Mouse (Mus musculus) common myeloid progenitor, adult 5-6 weeks (primary cell): ENCODE measurements around the gene Agbl5. TPM values are rescaled to one million over a fixed set of nuclear protein-coding genes. Genes with fewer than 3 reads are reported as not detected.

ENCODE experiments used
- ATAC-seq: replicated peaks from 2 replicates; pipeline ENCODE4 v1.8.0; 2016; ENCODE audit warnings: low read depth, mild to moderate bottlenecking, moderate TSS enrichment, inconsistent platforms; ENCODE audit not compliant: poor library complexity, severe bottlenecking
- total RNA-seq: library from RNA; stranded (forward); fragments of 200-1000, 187-1606 nt; gene quantifications from 2 replicates; pipeline ENCODE4 v1.2.3, GENCODE M21; 2017

Gene Agbl5
- total RNA-seq, 1 experiment from 2014 or later = 16.1 TPM

- ATAC-seq = no peak
Measured at GRCm38 (mm10) chr5:30886731-30887130, 1.8 kb upstream of the Agbl5 start.

GRCm38 (mm10) chr5:30887331-30887761 lies 1.1 kb upstream of the Agbl5 start:
- peak; percentile 73 for ATAC-seq

- ATAC-seq = peak; percentile 60
Measured at GRCm38 (mm10) chr5:30887858-30888336, 597 bp upstream of the Agbl5 start.

GRCm38 (mm10) chr5:30889088-30889754 lies 727 bp downstream of the Agbl5 start:
- ATAC-seq = no peak

- no peak for ATAC-seq
Measured at GRCm38 (mm10) chr5:30890375-30890774, 1.9 kb downstream of the Agbl5 start.

GRCm38 (mm10) chr5:30901860-30902259 lies 13.4 kb downstream of the Agbl5 start:
- no peak for ATAC-seq

GRCm38 (mm10) chr5:30907413-30908059 lies 19.0 kb downstream of the Agbl5 start, which contains the start of gene Ost4:
Gene Ost4 (minus strand): TSS chr5:30907788.
- ATAC-seq = peak; percentile 93

- ATAC-seq = no peak
Measured at GRCm38 (mm10) chr5:30908426-30909299, 20.2 kb downstream of the Agbl5 start.

- no peak for ATAC-seq
Measured at GRCm38 (mm10) chr5:30909300-30909659, 20.8 kb downstream of the Agbl5 start.

GRCm38 (mm10) chr5:30909863-30910262 lies 21.4 kb downstream of the Agbl5 start:
- no peak for ATAC-seq

- no peak for ATAC-seq
Measured at GRCm38 (mm10) chr5:30910481-30910880, 22.0 kb downstream of the Agbl5 start.

GRCm38 (mm10) chr5:30912156-30912555 lies 23.7 kb downstream of the Agbl5 start:
- no peak for ATAC-seq

- ATAC-seq = peak; percentile 37
Measured at GRCm38 (mm10) chr5:30913060-30913841, 24.8 kb downstream of the Agbl5 start, which contains the start of gene Emilin1. Gene Emilin1 (plus strand): TSS chr5:30913402.

- no peak for ATAC-seq
Measured at GRCm38 (mm10) chr5:30914101-30914635, 25.7 kb downstream of the Agbl5 start.

- ATAC-seq = no peak
Measured at GRCm38 (mm10) chr5:30914849-30915248, 26.4 kb downstream of the Agbl5 start.

- no peak for ATAC-seq
Measured at GRCm38 (mm10) chr5:30915456-30915855, 27.0 kb downstream of the Agbl5 start.

GRCm38 (mm10) chr5:30915974-30916433 lies 27.5 kb downstream of the Agbl5 start:
- peak; percentile 80 for ATAC-seq

GRCm38 (mm10) chr5:30916841-30917240 lies 28.3 kb downstream of the Agbl5 start:
- ATAC-seq = no peak

- no peak for ATAC-seq
Measured at GRCm38 (mm10) chr5:30917348-30917747, 28.9 kb downstream of the Agbl5 start.
